In the genomic region with DNA sequence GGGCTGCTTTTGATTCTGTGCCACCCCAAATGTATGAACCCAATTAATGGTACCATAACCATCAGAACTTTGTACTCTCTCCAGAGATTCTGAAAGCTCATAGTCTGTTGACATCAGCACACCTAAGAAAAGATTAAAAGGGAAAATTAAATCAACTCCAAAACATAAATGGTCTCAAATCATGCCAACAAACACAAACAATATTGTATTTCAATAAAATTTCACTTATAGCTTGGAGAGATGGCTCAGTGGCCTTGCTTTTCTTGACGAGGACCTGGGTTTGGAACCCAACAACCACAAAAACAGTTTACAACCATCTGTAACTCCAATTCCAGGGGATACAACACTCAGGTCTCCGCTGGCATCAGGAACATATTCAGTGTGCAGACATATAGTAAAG, we compare ENCODE assay signal across 9 mouse cellular contexts. TPM values are rescaled to one million over a fixed set of nuclear protein-coding genes. Genes with fewer than 3 reads are reported as not detected.
DNase-seq lines count a peak whose midpoint lies in the region; ATAC-seq lines count a peak whose summit lies in the region.
"Had no signal": no experiment of that assay in that cellular context is flagged by ENCODE, and none has a peak within 500 bp of the region (broad histone marks: within the 10 kb centered on the region; RNA-seq: fewer than 3 reads in every experiment).

A gene (minus strand): TSS at position 101 of the 400 bp plus-strand sequence.

- no peak for ATAC-seq in hindbrain, embryonic 16.5 days
- ATAC-seq in neural tube, embryonic 14.5 days (ENCODE audit: low read depth) = no peak

- intact Hi-C loops in left cerebral cortex, postnatal 14 days (cut with DNase I) = loop anchor here (5.0 to 10.0 kb wide), 3 partner anchors 111 to 741 kb away; no protein-coding TSS in a partner anchor
- intact Hi-C loops in left cerebral cortex, postnatal 10 days (cut with DNase I) = loop anchor here (5.0 kb wide), 1 partner anchor 173 kb away; a partner anchor contains a TSS

- no peak within 1 kb of the TSS for H3K27ac ChIP-seq in hindbrain, embryonic 16.5 days (ENCODE audit: low read depth, low read length)
- H3K27ac ChIP-seq in neural tube, embryonic 14.5 days (ENCODE audit: low read depth, low read length) = no peak within 1 kb of the TSS

- H3K4me2 ChIP-seq in hindbrain, embryonic 16.5 days (ENCODE audit: low read length) = no peak within 1 kb of the TSS
- no peak within 1 kb of the TSS for H3K4me2 ChIP-seq in neural tube, embryonic 14.5 days (ENCODE audit: low read depth, low read length)

- H3K4me3 ChIP-seq in hindbrain, embryonic 16.5 days (ENCODE audit: low read length) = no peak within 1 kb of the TSS
- no peak within 1 kb of the TSS for H3K4me3 ChIP-seq in neural tube, embryonic 14.5 days (ENCODE audit: low read depth, low read length)

- no peak within 1 kb of the TSS for H3K9ac ChIP-seq in hindbrain, embryonic 16.5 days (ENCODE audit: low read depth, low read length)
- no peak within 1 kb of the TSS for H3K9ac ChIP-seq in neural tube, embryonic 14.5 days (replicated peaks; ENCODE audit: low read depth, low read length)

- peaks cover 2% of the 10 kb centered on the region; the same call in 1 of the 2 replicates for H3K4me1 ChIP-seq in hindbrain, embryonic 16.5 days (ENCODE audit: control insufficient read depth, insufficient read depth, low read depth, low read length)
- H3K4me1 ChIP-seq in neural tube, embryonic 14.5 days (ENCODE audit: control insufficient read depth, insufficient read depth, low read length) = no peaks in the 10 kb centered on the region

- H3K9me3 ChIP-seq in hindbrain, embryonic 16.5 days (ENCODE audit: control insufficient read depth, low read length) = no peaks in the 10 kb centered on the region
- H3K9me3 ChIP-seq in neural tube, embryonic 14.5 days (ENCODE audit: control insufficient read depth, low read length) = no peaks in the 10 kb centered on the region

- peaks cover 16% of the 10 kb centered on the region for H3K36me3 ChIP-seq in hindbrain, embryonic 16.5 days (ENCODE audit: control insufficient read depth, insufficient read depth, low read length)
- peaks cover 18% of the 10 kb centered on the region for H3K36me3 ChIP-seq in neural tube, embryonic 14.5 days (ENCODE audit: control insufficient read depth, insufficient read depth, low read length)

- 96% methylated on average over 2 of the region's 2 CpGs for WGBS in hindbrain, embryonic 16.5 days
- 96% methylated on average over 2 of the region's 2 CpGs for WGBS in neural tube, embryonic 14.5 days

- DNase-seq in left cerebral cortex, postnatal 14 days (ENCODE audit: low spot score in 2 of 2) = no peak
- no peak for DNase-seq in left cerebral cortex, postnatal 10 days (ENCODE audit: extremely low spot score in 1 of 2, low spot score in 2 of 2)
- no peak for DNase-seq in gastrocnemius, adult 18-20 months (ENCODE audit: low spot score)
- DNase-seq in adrenal gland, adult 18-20 months (ENCODE audit: low spot score in 2 of 2) = no peak
- no peak for DNase-seq in lung, postnatal 14 days
- DNase-seq in thymus, postnatal 10 days (ENCODE audit: low spot score in 2 of 2) = no peak

- H3K27me3 ChIP-seq in hindbrain, embryonic 16.5 days (replicated peaks; ENCODE audit: control insufficient read depth, insufficient read depth, low read length) = no peaks in the 10 kb centered on the region
- H3K27me3 ChIP-seq in neural tube, embryonic 14.5 days (ENCODE audit: control insufficient read depth, insufficient read depth, low read length) = no peaks in the 10 kb centered on the region

RNA-seq across cellular contexts. Expression of the gene that starts here (rescaled TPM):
- 10 to 100 TPM; 20.5 to 31.5 TPM for total RNA-seq in left cerebral cortex, postnatal 14 days (2021)
- total RNA-seq in left cerebral cortex, postnatal 10 days (2021) = 10 to 100 TPM in 1 of 2 experiments, 1 to 10 TPM in 1; 9.6 to 25.8 TPM
- total RNA-seq in gastrocnemius, adult 18-20 months (2021) = 10 to 100 TPM; 35.3 to 38.5 TPM
- polyA plus RNA-seq in hindbrain, embryonic 16.5 days (2015; fragmentation: Nextera tagmentation; extraction: Ambion mirVana) = 28.3 and 32.0 TPM in 2 replicates
- 18.1 and 25.1 TPM in 2 replicates for polyA plus RNA-seq in neural tube, embryonic 14.5 days (2014; fragmentation: Nextera tagmentation; extraction: Ambion mirVana)
- 10 to 100 TPM in 1 of 2 experiments, 1 to 10 TPM in 1; 9.8 to 12.9 TPM for total RNA-seq in adrenal gland, adult 18-20 months (2021)
- polyA plus RNA-seq: gonadal fat pad, adult 2 months had no signal
